Mouse (Mus musculus): Measurements from ENCODE around the gene Tgm6. TPM values are rescaled to one million over a fixed set of nuclear protein-coding genes. Genes with fewer than 3 reads are reported as not detected.

Tgm6 gene
- not detected for polyA plus RNA-seq (2021)

DNA sequence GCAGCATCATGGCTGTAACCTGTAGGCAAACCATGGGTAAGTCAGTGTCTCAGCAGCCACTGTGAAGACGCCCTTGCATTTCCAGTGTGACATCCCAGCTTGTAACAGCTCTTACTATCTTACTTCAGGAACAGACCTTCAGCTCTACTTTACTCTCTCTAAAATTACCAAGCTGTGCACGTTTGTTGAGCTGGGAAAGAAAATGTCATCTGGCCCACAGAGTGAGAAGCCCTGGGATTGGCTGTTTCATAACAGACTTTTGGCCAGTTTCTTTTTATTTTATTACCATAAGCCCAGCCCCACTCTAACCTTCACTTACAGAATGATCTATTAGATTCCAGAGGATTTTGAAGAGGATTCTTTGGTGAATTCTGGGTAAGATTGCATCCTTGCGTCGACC lies at the start of gene Tgm6:
Tgm6 (plus strand) TSS at position 301 of the 400 bp plus-strand sequence.
- TF ChIP-seq CTCF (IDR thresholded peaks at IDR 0.05), result no peak
- ATAC-seq (no peak), DNase-seq (ENCODE audit: low read depth, low spot score) (no peak)
- POLR2A ChIA-PET, result no interaction called here
- in situ Hi-C loops (cut with MboI; ENCODE audit: low pct_unique_long_range_greater_than_20kb), result no loop called here
- CTCF ChIA-PET, result no interaction called here
- peaks cover 23% of the 10 kb centered on the region for H3K27me3 ChIP-seq

DNA sequence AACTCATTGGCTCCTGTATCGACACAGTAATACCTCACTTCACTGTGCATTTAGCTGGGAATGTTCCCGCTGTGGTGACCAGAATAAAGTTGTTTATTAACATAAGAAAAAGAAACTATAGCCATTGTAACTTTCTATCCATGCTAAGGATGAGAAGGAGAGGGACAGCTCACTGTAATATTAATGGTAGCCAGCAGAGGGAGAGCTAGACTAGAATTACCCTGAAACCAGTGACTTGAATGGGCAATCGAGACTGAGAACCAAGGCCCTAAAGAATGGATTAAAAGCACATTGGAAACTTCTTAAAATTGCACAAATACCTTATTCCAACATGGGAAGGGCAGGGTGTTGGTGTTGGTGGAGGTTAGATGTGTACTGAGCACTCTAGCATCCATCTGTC lies 44.0 kb upstream of the Tgm6 start:
- ATAC-seq (no peak), DNase-seq (ENCODE audit: low read depth, low spot score) (no peak)
- in situ Hi-C loops (cut with MboI; ENCODE audit: low pct_unique_long_range_greater_than_20kb), result no loop called here
- TF ChIP-seq CTCF (IDR thresholded peaks at IDR 0.05), result peak; percentile 70
- CTCF ChIA-PET, result interaction anchor here (1.2 to 3.1 kb wide), 5 partner anchors 10 to 179 kb away, joined by 3 to 25 read pairs (median 7); no protein-coding TSS in a partner anchor
- POLR2A ChIA-PET, result interaction anchor here (0.6 kb wide), 1 partner anchor 92 kb away, joined by 3 read pairs; no protein-coding TSS in a partner anchor
- peaks cover 7% of the 10 kb centered on the region for H3K27me3 ChIP-seq

DNA sequence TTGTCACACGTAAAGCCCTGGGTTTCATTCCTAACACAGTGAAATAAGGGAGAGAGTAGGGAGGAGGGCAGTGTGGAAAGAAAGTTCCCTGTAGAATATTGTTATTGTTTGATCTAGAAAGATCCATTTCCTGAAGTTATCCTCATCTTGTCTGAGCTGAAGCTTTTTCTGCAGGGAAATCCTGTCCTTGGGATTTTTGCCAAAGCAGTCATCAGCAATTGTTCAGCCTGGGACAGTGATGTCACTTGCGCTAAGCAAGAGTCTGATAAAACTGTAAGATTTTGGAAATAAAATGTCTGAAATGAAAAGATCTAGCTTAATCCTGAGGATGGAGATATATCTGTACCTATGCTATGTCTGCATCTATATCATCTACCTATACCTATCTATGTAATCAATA lies 41.8 kb upstream of the Tgm6 start:
- in situ Hi-C loops (cut with MboI; ENCODE audit: low pct_unique_long_range_greater_than_20kb), result loop anchor here (5.0 kb wide), 2 partner anchors 87 to 177 kb away; no protein-coding TSS in a partner anchor
- TF ChIP-seq CTCF (IDR thresholded peaks at IDR 0.05), result no peak
- H3K27me3 ChIP-seq, result peaks cover 7% of the 10 kb centered on the region
- ChIA-PET POLR2A (interaction anchor here (0.7 kb wide), 1 partner anchor 49 kb away, joined by 3 read pairs; no protein-coding TSS in a partner anchor), CTCF (no interaction called here)
- DNase-seq (ENCODE audit: low read depth, low spot score) (no peak), ATAC-seq (no peak)

DNA sequence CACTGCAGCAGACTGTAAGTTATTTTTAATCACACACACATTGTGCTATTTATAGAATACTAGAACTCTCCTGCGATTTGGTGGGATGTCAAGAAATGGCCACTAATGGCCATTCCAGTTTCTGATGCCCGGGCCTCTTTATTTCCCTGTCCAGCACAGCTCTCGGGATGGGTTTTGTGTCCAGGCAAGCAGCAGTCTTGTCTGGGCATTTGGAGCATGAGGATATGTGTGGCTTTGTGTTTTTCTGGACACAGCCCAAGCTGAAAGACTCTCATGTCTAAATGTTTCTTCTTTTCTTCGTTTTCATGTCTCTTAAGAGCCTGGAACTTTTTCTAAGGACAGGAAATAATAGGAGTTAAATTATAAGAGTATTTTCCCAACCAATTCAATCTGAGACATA lies 588 bp downstream of the Tgm6 start:
- POLR2A ChIA-PET, result no interaction called here
- ATAC-seq (no peak), DNase-seq (ENCODE audit: low read depth, low spot score) (no peak)
- CTCF ChIA-PET, result no interaction called here
- in situ Hi-C loops (cut with MboI; ENCODE audit: low pct_unique_long_range_greater_than_20kb), result no loop called here
- peaks cover 23% of the 10 kb centered on the region for H3K27me3 ChIP-seq
- TF ChIP-seq CTCF (IDR thresholded peaks at IDR 0.05), result no peak

DNA sequence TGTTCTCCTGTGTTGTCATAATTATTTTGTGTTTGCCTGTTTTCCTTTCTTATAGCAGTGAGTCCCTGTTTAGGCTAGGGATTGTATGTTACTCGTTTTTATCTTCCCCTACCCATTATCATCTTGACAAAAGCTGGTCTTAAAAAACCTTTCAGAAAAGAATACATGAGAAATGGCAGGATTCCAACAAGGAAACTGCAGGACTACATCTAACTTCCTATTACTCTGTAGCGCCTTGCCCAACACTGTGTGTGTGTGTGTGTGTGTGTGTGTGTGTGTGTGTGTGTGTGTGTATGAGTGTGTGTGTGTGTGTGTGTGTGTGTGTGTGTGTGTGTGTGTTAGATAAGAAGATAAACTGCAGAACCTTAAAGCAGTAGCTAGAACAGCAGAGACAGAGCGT lies 1.2 kb downstream of the Tgm6 start:
- in situ Hi-C loops (cut with MboI; ENCODE audit: low pct_unique_long_range_greater_than_20kb), result no loop called here
- CTCF ChIA-PET, result interaction anchor here (0.7 kb wide), 1 partner anchor 9 kb away, joined by 3 read pairs; no protein-coding TSS in a partner anchor
- TF ChIP-seq CTCF (IDR thresholded peaks at IDR 0.05), result no peak
- POLR2A ChIA-PET, result no interaction called here
- peaks cover 23% of the 10 kb centered on the region for H3K27me3 ChIP-seq
- DNase-seq (ENCODE audit: low read depth, low spot score) (no peak), ATAC-seq (no peak)

DNA sequence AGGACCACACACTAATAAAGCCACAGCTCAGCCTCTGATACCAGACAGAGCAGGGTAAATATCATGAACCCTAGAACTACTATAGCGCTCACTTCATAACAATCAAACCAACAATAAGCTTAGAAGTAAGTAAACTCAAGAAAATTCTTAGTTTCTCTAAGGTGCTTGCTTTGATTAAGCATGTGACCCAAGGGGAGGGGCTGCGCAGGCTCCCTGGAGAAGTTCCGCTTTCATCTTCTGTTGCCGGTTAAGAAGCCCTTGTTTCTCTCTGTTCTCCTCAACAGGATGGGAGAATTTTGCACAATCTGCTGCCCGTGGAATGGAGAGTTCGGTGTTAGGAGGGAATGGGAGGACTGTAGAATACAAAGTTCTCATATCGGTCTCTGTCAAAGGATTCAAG lies 6.4 kb downstream of the Tgm6 start:
- CTCF ChIA-PET, result no interaction called here
- POLR2A ChIA-PET, result interaction anchor here (0.6 kb wide), 1 partner anchor 66 kb away, joined by 3 read pairs; no protein-coding TSS in a partner anchor
- DNase-seq (ENCODE audit: low read depth, low spot score), result no peak
- in situ Hi-C loops (cut with MboI; ENCODE audit: low pct_unique_long_range_greater_than_20kb), result no loop called here
- no peak for ATAC-seq
- H3K27me3 ChIP-seq, result peaks cover 9% of the 10 kb centered on the region
- no peak for TF ChIP-seq CTCF (IDR thresholded peaks at IDR 0.05)

DNA sequence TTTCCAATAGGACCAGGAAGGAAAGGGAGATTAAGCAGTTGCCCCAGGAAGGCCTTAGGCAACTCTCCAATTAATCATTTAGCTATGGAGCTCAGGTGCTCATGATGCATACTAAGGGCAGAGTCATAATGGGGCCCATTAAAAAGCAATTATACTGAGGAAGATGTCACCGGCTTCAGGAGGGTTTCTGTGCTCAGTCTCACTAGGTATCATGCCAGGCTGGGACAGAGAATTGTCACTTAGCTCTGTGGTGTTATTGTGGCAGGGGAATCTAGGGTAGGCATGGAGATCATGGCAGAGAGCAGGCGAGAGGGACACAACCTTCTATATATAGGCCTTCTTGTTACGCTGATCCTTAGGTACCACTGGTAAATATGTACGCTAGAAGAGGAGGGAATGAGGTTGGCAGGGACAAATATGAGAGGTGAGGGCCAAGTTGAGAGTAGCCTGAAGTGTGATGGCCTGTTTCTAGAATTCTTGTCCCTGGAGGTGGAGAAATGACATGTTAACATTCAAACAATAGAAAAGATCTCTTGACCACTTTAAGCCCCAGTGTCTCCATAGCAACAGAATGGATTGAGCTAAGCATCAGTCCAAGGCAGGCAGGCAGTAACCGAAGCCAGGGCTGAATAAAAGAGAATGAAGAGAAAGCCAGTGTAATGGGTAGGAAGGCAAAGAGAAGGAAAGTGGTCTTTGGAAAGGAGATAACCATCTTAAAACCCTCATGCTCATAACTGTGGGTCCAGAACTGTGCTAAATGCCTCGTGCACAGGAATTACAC lies 13.3 kb downstream of the Tgm6 start:
- CTCF ChIA-PET, result no interaction called here

DNA sequence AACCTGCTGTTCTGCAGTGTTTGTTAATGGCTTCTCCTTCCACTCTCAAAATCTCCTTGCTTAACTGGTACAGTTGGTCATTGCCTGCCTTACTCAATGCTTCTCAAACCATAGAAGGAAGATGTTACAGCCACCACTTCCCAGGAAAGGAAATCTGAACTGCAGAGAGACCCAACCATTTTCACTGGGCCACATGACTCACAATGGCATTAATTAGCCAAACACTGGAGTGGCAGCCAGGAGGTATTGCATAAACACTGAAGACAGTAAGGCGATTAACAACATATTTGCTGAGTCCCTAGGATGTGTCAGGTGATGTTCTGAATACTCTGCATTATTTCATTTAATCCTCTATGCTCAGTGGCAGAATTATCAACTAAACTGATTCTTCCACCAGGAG lies 13.9 kb downstream of the Tgm6 start:
- ATAC-seq (no peak), DNase-seq (ENCODE audit: low read depth, low spot score) (peak; percentile 1)
- POLR2A ChIA-PET, result no interaction called here
- in situ Hi-C loops (cut with MboI; ENCODE audit: low pct_unique_long_range_greater_than_20kb), result no loop called here
- no peak for TF ChIP-seq CTCF (IDR thresholded peaks at IDR 0.05)
- peaks cover 3% of the 10 kb centered on the region for H3K27me3 ChIP-seq
- CTCF ChIA-PET, result no interaction called here

More for the DNA sequence above, 13.3 kb downstream of the Tgm6 start:
- in situ Hi-C loops (cut with MboI; ENCODE audit: low pct_unique_long_range_greater_than_20kb), result no loop called here
- peaks cover 3% of the 10 kb centered on the region for H3K27me3 ChIP-seq
- ATAC-seq (no peak), DNase-seq (ENCODE audit: low read depth, low spot score) (no peak)
- no peak for TF ChIP-seq CTCF (IDR thresholded peaks at IDR 0.05)
- POLR2A ChIA-PET, result no interaction called here

DNA sequence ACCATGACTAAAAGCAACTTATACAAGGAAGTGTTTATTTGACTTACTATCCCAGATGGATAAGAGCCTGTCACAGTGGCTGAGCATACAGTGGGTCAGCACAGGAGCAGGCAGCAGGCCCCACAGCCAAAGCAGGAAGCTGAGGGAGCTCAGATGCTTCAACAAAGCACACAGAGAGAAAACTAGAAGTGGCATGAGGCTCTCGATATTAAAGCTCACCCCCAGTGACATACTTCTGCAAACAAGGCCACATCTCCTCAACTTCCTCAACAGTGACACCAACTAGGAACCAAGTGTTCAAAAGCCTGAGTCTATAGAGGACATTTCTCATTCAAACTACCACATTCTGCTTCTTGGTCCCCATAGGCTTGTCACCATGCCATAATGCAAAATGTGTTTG lies 17.5 kb downstream of the Tgm6 start:
- H3K27me3 ChIP-seq, result peaks cover 3% of the 10 kb centered on the region
- ATAC-seq (no peak), DNase-seq (ENCODE audit: low read depth, low spot score) (no peak)
- in situ Hi-C loops (cut with MboI; ENCODE audit: low pct_unique_long_range_greater_than_20kb), result no loop called here
- CTCF ChIA-PET, result no interaction called here
- POLR2A ChIA-PET, result no interaction called here
- no peak for TF ChIP-seq CTCF (IDR thresholded peaks at IDR 0.05)

DNA sequence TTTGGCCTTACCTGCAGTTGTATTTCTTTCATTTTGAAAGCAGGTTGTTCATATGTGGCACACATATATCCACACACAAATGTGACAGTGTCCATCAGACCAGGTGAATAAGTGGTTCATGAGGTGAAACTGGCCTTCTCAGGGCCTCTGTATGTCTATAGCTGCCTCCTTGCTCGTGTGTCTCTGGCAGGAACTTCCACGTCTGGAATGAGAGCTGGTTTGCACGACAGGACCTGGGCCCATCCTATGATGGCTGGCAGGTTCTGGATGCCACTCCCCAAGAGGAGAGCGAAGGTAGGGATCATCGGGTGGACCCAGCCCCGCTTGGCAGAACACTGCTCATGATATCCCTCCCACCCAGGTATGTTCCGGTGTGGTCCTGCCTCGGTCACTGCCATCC lies 30.8 kb downstream of the Tgm6 start:
- ChIA-PET CTCF (no interaction called here), POLR2A (no interaction called here)
- H3K27me3 ChIP-seq, result peaks cover 4% of the 10 kb centered on the region
- TF ChIP-seq CTCF (IDR thresholded peaks at IDR 0.05), result no peak
- in situ Hi-C loops (cut with MboI; ENCODE audit: low pct_unique_long_range_greater_than_20kb), result no loop called here
- ATAC-seq (no peak), DNase-seq (ENCODE audit: low read depth, low spot score) (no peak)

DNA sequence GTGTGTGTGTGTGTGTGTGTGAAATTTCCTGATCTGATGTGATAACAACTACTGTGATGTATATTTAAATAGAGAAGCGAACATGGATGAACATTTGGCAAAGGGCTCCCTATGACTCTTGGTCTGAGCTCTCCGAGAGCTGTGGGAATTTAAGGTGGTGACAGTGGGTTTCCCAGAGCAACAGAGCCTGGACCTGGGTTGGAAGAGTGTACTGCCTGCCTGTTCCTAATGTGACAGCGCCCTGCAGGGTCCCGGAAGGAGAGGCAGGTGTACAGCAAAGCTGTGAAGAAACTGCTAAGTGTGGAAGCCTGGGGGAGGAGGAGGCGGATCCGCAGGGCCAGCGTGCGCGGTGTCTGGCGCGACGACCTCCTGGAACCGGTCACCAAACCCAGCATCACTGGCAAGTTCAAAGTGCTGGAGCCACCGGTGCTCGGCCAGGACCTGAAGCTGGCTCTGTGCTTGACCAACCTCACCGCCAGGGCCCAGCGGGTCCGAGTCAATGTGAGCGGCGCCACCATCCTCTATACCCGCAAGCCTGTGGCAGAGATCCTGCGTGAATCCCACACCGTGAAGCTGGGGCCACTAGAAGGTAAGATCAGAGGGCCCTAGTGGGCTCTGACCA lies 32.6 kb downstream of the Tgm6 start:
- in situ Hi-C loops (cut with MboI; ENCODE audit: low pct_unique_long_range_greater_than_20kb), result no loop called here
- ATAC-seq (no peak), DNase-seq (ENCODE audit: low read depth, low spot score) (no peak)
- H3K27me3 ChIP-seq, result peaks cover 4% of the 10 kb centered on the region
- CTCF ChIA-PET, result interaction anchor here (1.5 kb wide), 1 partner anchor 11 kb away, joined by 3 read pairs; no protein-coding TSS in a partner anchor
- POLR2A ChIA-PET, result no interaction called here
- no peak for TF ChIP-seq CTCF (IDR thresholded peaks at IDR 0.05)
